Mouse (Mus musculus) bone marrow, adult 2 months (tissue): ENCODE results near the gene Hyal5.

Experiments used
- CTCF ChIP-seq: fragments of 200-500 bp; IDR thresholded peaks from 2 replicates; pipeline ENCODE4 v1.5.1; 2011; ENCODE audit warnings: low read length, control low read depth; ENCODE audit not compliant: control insufficient read depth, insufficient read depth
- POLR2A ChIP-seq: fragments of 200-500 bp; IDR thresholded peaks from 2 replicates; pipeline ENCODE4 v1.6.1; 2011; ENCODE audit warnings: low read depth, mild to moderate bottlenecking, control low read depth, low read length, borderline replicate concordance; ENCODE audit not compliant: control insufficient read depth

DNA sequence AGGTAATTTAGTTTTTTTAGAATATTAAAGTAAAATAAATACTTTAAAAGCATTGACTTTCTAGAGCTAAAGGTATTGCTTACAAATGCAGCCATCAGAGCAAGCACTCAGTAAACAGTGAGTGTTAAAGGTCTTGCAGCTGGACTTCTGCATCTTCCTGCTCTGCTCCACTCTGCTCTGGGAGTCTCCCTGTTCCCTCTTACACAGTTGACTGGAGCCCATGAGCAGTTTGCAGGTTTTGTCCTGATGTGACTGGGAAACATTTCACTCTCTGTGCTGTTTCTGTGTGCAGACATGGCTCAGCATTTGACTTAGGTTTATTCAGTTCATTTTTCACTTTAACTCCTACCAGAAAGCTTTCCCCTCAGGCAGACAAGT, 52.9 kb downstream of the Hyal5 start:
- TF ChIP-seq CTCF (no peak), POLR2A (no peak)
